Mouse (Mus musculus) myocyte (in vitro differentiated cells): ENCODE measurements at regions not wholly inside any gene's neighbourhood (a gene's known extent, or its start where the extent isn't known, plus 50 kb on each side); places are given as distances from the start of the nearest gene placed in this dataset.

Source experiments
- MYOG ChIP-seq, 3 experiments: IDR thresholded peaks; one replicate each; pipeline ENCODE4 v1.6.1; 2011; ENCODE audit warnings: control low read depth in 2 of 3, low read depth in 2 of 3, mild to moderate bottlenecking in 2 of 3; ENCODE audit not compliant: insufficient read length in 2 of 3, control insufficient read depth in 1 of 3, insufficient read depth in 1 of 3
- POLR2A ChIP-seq: IDR thresholded peaks from one replicate; pipeline ENCODE4 v1.6.1; 2011; ENCODE audit warnings: low read depth, mild to moderate bottlenecking, control low read depth, moderate library complexity; ENCODE audit not compliant: insufficient read length
- POLR2AphosphoS2 ChIP-seq: IDR thresholded peaks from one replicate; pipeline ENCODE4 v1.6.1; 2011; ENCODE audit warnings: low read depth, control low read depth; ENCODE audit not compliant: insufficient read length
- REST ChIP-seq: IDR thresholded peaks from one replicate; pipeline ENCODE4 v1.6.1; 2011; ENCODE audit warnings: mild to moderate bottlenecking, control low read depth, moderate library complexity; ENCODE audit not compliant: insufficient read depth, insufficient read length
- USF1 ChIP-seq: IDR thresholded peaks from one replicate; pipeline ENCODE4 v1.6.1; 2011; ENCODE audit warnings: low read depth, mild to moderate bottlenecking, control low read depth, moderate library complexity

DNA sequence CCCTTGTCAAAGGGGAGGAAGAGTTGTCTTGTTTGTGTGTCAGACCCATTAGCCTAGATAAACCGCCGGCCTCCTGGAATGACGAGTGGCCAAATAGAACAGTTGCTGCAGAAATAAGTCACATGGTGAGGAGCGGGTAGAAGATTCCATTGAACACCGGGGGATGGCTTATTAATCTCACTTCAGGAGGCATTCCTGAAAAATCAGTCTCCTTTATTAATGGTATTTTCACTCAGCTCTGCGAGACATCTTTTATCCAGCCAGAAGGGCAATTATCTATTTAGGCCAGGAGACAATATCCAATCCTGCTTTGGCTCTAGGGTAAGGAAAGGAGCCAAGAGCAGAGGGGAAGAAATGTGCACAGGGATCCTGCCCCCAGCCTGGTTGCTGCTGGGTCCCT, 84.7 kb downstream of the Irx5 start:
- no peak for TF ChIP-seq POLR2A
- TF ChIP-seq USF1 = no peak
- no peak for TF ChIP-seq MYOG (IDR thresholded peaks at IDR 0.05; ENCODE audit: control insufficient read depth in 1 of 3, insufficient read depth in 1 of 3, insufficient read length in 2 of 3, low read depth in 2 of 3)
- TF ChIP-seq REST = no peak
- TF ChIP-seq POLR2AphosphoS2 = no peak
